Mouse (Mus musculus): ENCODE data around the gene Gm5724. TPM values are rescaled to one million over a fixed set of nuclear protein-coding genes. Genes with fewer than 3 reads are reported as not detected.

Gm5724 gene
- polyA plus RNA-seq (2015; fragmentation: Nextera tagmentation; extraction: Ambion mirVana), result not detected in 2 replicates

GRCm38 (mm10) chr6:141773710-141774109 is at the start of gene Gm5724:
Gm5724 (minus strand) TSS chr6:141773810.

Other genes with a start within 250 kb of the Gm5724 start
- gene Slco1c1, start 249.4 kb downstream of the Gm5724 start, polyA plus RNA-seq (2015; fragmentation: Nextera tagmentation; extraction: Ambion mirVana), result 0.12 and 0.15 TPM in 2 replicates
- gene Slco1b2, start 144.3 kb downstream of the Gm5724 start, polyA plus RNA-seq (2015; fragmentation: Nextera tagmentation; extraction: Ambion mirVana), result 0.06 and 0.40 TPM in 2 replicates
- not detected in 2 replicates for gene Slco1a4, start 82.4 kb upstream of the Gm5724 start, polyA plus RNA-seq (2015; fragmentation: Nextera tagmentation; extraction: Ambion mirVana)
- gene Slco1a1, start 173.2 kb upstream of the Gm5724 start, polyA plus RNA-seq (2015; fragmentation: Nextera tagmentation; extraction: Ambion mirVana), result not detected in 2 replicates
- gene Gm6614, start 237.6 kb upstream of the Gm5724 start, polyA plus RNA-seq (2015; fragmentation: Nextera tagmentation; extraction: Ambion mirVana), result not detected in 2 replicates

Data from urinary bladder, postnatal 0 days (tissue).